ENCODE assay signal across 8 mouse cellular contexts in the genomic region with DNA sequence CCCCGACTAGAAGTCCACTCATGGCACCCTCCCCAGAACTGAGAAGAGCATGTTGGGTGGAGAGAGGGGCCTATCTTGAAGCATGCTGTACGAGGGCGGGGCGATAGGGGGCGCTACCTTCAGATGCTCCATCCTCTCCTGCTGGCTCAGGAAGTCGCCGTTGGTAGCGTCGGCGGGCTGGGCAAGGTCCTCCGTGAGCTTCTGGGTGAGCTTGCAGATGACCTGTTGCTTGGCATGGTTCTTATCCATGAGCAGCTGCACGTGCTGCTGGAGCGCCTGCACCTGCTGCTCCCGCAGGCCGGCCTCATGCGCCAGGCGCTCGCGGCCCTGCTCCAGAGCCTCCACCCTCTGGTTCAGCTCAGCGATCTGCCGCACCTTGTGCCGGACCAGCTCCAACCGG. TPM values are rescaled to one million over a fixed set of nuclear protein-coding genes. Genes with fewer than 3 reads are reported as not detected.
DNase-seq lines count a peak whose midpoint lies in the region; ATAC-seq and TF ChIP-seq lines count a peak whose summit lies in the region.

No protein-coding gene starts in this region.

- ATAC-seq in megakaryocyte progenitor cell, adult 5-6 weeks (replicated peaks; ENCODE audit: poor library complexity) = 0 out of 2 replicates have a peak, but pooled peaks have one; percentile 19

- intact Hi-C loops in left cerebral cortex, adult 2 months (cut with DNase I) = no loop called here
- intact Hi-C loops in left cerebral cortex, postnatal 36 days (cut with DNase I) = no loop called here

- H3K9me3 ChIP-seq in hindbrain, embryonic 10.5 days = no peaks in the 10 kb centered on the region

- 8% methylated on average over 23 of the region's 23 CpGs for WGBS in hindbrain, embryonic 10.5 days

- TF ChIP-seq CTCF in left cerebral cortex, adult 2 months (IDR thresholded peaks at IDR 0.05) = peak; percentile 43

- H3K27me3 ChIP-seq in hindbrain, embryonic 10.5 days (ENCODE audit: insufficient read depth, poor library complexity, severe bottlenecking) = peaks cover 41% of the 10 kb centered on the region

- no peak for DNase-seq in left cerebral cortex, adult 2 months (ENCODE audit: extremely low spot score in 1 of 2, low spot score in 2 of 2)
- DNase-seq in left cerebral cortex, postnatal 36 days (ENCODE audit: low spot score in 2 of 2) = no peak
- peak; percentile 48 for DNase-seq in cerebellum, adult 9-10 months
- peak; percentile 69 for DNase-seq in hindbrain, embryonic 10.5 days (ENCODE audit: low spot score)
- DNase-seq in ovary, postnatal 14 days (ENCODE audit: low spot score) = no peak
- DNase-seq in ovary, adult 18-20 months (ENCODE audit: low spot score) = no peak
- no peak for DNase-seq in spleen, adult 18-20 months

- H3K4me1 ChIP-seq in hindbrain, embryonic 10.5 days (replicated peaks) = peaks cover 19% of the 10 kb centered on the region; the same call in 1 of the 2 replicates

- H3K27ac ChIP-seq in left cerebral cortex, adult 2 months = no peak overlapping the region
- peak overlapping the region; percentile 73 for H3K27ac ChIP-seq in hindbrain, embryonic 10.5 days

- H3K36me3 ChIP-seq in hindbrain, embryonic 10.5 days = no peaks in the 10 kb centered on the region

- no peak overlapping the region for H3K4me3 ChIP-seq in left cerebral cortex, adult 2 months
- peak overlapping the region; percentile 45 for H3K4me3 ChIP-seq in hindbrain, embryonic 10.5 days

RNA-seq across cellular contexts. Expression of gene Coro2a, which starts 18.3 kb away (rescaled TPM):
- 10 to 100 TPM; 24.4 to 28.2 TPM for total RNA-seq in left cerebral cortex, adult 2 months (2021)
- total RNA-seq in left cerebral cortex, postnatal 36 days (2021) = 10 to 100 TPM; 27.2 to 29.4 TPM
- polyA plus RNA-seq in hindbrain, embryonic 10.5 days (2016; fragmentation: Nextera tagmentation; extraction: Ambion mirVana) = 5.9 and 10.8 TPM in 2 replicates
- 42.3 and 51.4 TPM in 2 replicates for total RNA-seq in megakaryocyte progenitor cell, adult 5-6 weeks (2015)
- 24.4 and 25.7 TPM in 2 replicates for total RNA-seq in megakaryocyte progenitor cell, adult 5-6 weeks (2017)

RNA-seq across cellular contexts. Expression of gene Tbc1d2, which starts 29.7 kb away (rescaled TPM):
- total RNA-seq in left cerebral cortex, adult 2 months (2021) = 1 to 10 TPM; 3.4 to 4.8 TPM
- 1 to 10 TPM; 2.7 to 3.8 TPM for total RNA-seq in left cerebral cortex, postnatal 36 days (2021)
- polyA plus RNA-seq in hindbrain, embryonic 10.5 days (2016; fragmentation: Nextera tagmentation; extraction: Ambion mirVana) = 1.2 and 2.0 TPM in 2 replicates
- total RNA-seq in megakaryocyte progenitor cell, adult 5-6 weeks (2015) = 5.8 and 6.1 TPM in 2 replicates
- 6.3 and 8.2 TPM in 2 replicates for total RNA-seq in megakaryocyte progenitor cell, adult 5-6 weeks (2017)

Comparison
In these comparisons a context has a peak if more than half of its experiments do, and no peak if none do; other contexts are left out.
1. DNase-seq: peak in cerebellum, adult 9-10 months (single experiment) and hindbrain, embryonic 10.5 days (single experiment); none in left cerebral cortex, adult 2 months (0 of 2), left cerebral cortex, postnatal 36 days (0 of 2), ovary, postnatal 14 days (single experiment), ovary, adult 18-20 months (single experiment) and spleen, adult 18-20 months (0 of 2).